Mouse (Mus musculus) olfactory bulb, adult 2 months (tissue): ENCODE data around the gene Tmem141. TPM values are rescaled to one million over a fixed set of nuclear protein-coding genes. Genes with fewer than 3 reads are reported as not detected.

ENCODE experiments used
- H3K27ac ChIP-seq: fragments of 200-500 bp; 2 replicates; pipeline ENCODE4 v1.5.1; 2012; ENCODE audit warnings: low read depth, low read length; ENCODE audit not compliant: insufficient read depth
- H3K4me1 ChIP-seq: fragments of 200-500 bp; 2 replicates; pipeline ENCODE4 v1.6.1; 2012; ENCODE audit warnings: low read length; ENCODE audit not compliant: control insufficient read depth, insufficient read depth
- H3K4me3 ChIP-seq: fragments of 200-500 bp; 2 replicates; pipeline ENCODE4 v1.5.1; 2012; ENCODE audit warnings: mild to moderate bottlenecking, low read depth, low read length, moderate library complexity; ENCODE audit not compliant: insufficient read depth
- CTCF ChIP-seq: fragments of 200-500 bp; IDR thresholded peaks from 2 replicates; pipeline ENCODE4 v1.5.1; 2012; ENCODE audit warnings: low read depth, mild to moderate bottlenecking, low read length, moderate library complexity; ENCODE audit not compliant: insufficient read depth
- POLR2A ChIP-seq: fragments of 200-500 bp; IDR thresholded peaks from 2 replicates; pipeline ENCODE4 v1.6.1; 2012; ENCODE audit warnings: mild to moderate bottlenecking, low read depth, low read length, moderate library complexity; ENCODE audit not compliant: insufficient read depth
- whole genome bisulfite sequencing: fragments of 180-500 bp; shearing (Covaris S2); methylation state at CpG from one replicate; pipeline ENCODE4 v1.1.7; 2018; 5-methylcytosine and 5-hydroxymethylcytosine counted together
- polyA plus RNA-seq: library from polyadenylated mRNA; stranded (reverse); fragments of >200 nt; gene quantifications from 2 replicates; pipeline ENCODE4 v1.2.4, GENCODE M21; 2012; ENCODE audit warnings: low replicate concordance; ENCODE audit not compliant: missing spikeins, insufficient read depth, insufficient read length

Tmem141 gene
- polyA plus RNA-seq, 1 experiment: not detected

DNA sequence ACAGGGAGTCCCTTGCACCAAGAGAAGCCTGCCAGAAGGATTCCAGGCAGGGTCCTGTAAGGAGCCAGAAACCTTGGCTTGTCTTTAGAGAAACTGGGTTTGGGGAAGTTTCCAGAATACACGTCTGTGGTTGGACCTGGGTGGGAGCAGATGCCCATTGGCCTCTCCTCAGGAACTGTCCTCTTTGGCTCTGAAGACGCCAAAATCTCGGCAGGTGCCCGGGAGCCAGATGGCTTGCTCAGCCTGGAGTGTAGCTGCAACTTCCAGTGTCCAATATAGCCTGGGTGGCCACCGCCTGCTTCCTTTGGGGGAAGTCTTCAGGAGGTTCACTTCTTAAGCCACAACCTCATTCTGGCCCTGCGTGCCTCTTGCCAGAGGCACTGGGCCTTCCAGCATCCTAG, 39.9 kb downstream of the Tmem141 start:
- Histone ChIP-seq H3K4me3 (no peak overlapping the region), H3K4me1 (peaks cover 59% of the 10 kb centered on the region), H3K27ac (peak overlapping the region; percentile 72)
- TF ChIP-seq CTCF (no peak), POLR2A (no peak)
- 17% methylated on average over 6 of the region's 6 CpGs for WGBS

GRCm38 (mm10) chr2:25581294-25581864, 40.4 kb downstream of the Tmem141 start, which contains the start of gene Ajm1:
Gene Ajm1, minus strand, starts transcription at chr2:25581757.
- WGBS: 2% methylated on average over 19 of the region's 19 CpGs
- Histone ChIP-seq H3K27ac (peak within 1 kb of the TSS; percentile 72), H3K4me3 (peak within 1 kb of the TSS; percentile 60), H3K4me1 (peaks cover 62% of the 10 kb centered on the region)
- 0 out of 2 replicates have a peak, but pooled peaks have one; percentile 11 for TF ChIP-seq CTCF
- no peak for TF ChIP-seq POLR2A

GRCm38 (mm10) chr2:25580621-25581101, 41.1 kb downstream of the Tmem141 start:
- WGBS: 12% methylated on average over 6 of the region's 6 CpGs
- no peak for TF ChIP-seq CTCF
- H3K4me1 ChIP-seq: peaks cover 68% of the 10 kb centered on the region
- H3K4me3 ChIP-seq: peak overlapping the region; percentile 60
- peak overlapping the region; percentile 69; the same call in 1 of the 2 replicates for H3K27ac ChIP-seq

DNA sequence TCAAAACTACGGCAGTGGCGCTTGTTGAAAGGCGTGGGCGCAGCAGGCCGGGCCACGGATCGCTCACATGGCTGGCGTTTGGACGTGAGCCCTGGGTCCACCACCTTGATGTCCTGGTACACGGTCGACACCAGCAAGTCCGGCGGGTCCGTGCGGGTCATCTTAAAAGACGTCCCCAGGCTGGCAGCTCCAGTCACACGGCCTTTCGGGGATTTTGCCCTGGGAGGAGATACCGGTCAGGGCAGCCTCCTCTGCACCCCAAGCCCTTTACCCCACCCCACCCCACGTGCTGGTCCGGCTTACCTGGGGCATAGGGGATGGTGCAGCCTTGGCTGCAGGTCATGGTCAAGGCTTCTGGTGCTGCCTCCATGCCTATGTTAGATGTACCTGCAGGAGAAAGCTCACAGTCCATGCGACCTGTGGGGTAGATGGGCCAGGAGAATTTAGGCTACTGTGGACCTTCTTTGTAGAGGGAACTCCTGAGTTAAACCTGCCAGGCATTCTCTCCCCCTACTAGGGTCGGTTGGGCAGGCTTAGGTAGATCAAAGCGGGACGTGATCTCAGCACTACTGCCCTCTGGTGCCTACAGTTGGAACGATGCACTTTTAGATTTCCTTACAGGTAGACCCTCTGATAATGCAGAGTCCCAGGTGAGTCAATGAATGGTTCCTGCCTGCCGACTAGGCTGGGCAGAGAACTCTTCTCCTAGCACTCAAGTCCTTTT, 41.9 kb downstream of the Tmem141 start:
- H3K4me3 ChIP-seq: no peak overlapping the region
- 24% methylated on average over 27 of the region's 27 CpGs for WGBS
- no peak overlapping the region for H3K27ac ChIP-seq
- no peak for TF ChIP-seq CTCF
- peaks cover 69% of the 10 kb centered on the region for H3K4me1 ChIP-seq

DNA sequence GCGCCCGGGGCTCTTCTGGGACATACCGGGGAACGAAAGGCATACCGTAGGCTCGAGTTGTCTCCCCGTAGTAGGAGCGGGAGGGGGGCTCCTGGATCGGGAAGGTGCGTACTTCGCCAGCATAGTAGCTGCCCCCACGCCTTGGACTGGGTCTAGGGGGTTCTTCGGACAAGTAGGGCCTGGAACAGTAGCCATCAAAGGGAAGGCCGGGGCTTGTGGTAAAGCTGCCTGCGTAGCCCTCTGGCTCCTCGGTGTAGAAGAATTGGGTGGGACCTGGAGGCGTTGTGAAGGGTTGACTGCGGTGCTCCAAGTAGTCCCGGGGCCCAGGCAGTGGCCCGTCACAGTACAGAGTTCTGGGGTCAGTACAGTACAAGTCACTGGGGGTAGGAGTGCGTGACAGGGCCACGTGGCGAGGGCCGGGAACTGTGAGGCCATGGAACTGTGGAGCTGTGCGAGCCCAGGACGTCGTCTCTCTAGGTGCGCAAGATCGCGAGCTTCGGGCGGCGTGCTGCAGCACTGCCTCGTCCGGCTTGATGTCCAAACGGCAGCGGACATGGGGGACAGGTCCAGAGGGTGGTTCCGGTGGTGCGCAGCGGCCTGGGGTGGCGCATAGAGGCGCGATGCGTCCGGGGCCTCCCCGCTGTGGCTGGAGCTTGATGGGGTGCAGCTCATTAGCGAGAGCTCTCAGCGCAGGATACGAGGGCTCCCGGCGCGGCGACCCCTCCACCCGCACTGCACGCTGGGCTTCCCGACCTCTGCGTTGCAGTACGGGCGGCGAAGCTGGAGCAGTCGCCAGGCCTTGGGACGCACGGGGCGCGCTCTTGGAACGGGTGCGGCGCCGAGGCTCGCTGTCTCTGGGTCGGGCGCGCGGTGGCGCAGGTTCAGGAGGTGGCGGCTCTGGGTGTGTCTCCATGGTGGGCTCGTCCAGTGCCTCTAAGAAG, 42.7 kb downstream of the Tmem141 start:
- 56% methylated on average over 77 of the region's 77 CpGs for WGBS
- Histone ChIP-seq H3K4me3 (no peak overlapping the region), H3K4me1 (peaks cover 66% of the 10 kb centered on the region), H3K27ac (no peak overlapping the region)
- TF ChIP-seq CTCF (no peak), POLR2A (no peak)

DNA sequence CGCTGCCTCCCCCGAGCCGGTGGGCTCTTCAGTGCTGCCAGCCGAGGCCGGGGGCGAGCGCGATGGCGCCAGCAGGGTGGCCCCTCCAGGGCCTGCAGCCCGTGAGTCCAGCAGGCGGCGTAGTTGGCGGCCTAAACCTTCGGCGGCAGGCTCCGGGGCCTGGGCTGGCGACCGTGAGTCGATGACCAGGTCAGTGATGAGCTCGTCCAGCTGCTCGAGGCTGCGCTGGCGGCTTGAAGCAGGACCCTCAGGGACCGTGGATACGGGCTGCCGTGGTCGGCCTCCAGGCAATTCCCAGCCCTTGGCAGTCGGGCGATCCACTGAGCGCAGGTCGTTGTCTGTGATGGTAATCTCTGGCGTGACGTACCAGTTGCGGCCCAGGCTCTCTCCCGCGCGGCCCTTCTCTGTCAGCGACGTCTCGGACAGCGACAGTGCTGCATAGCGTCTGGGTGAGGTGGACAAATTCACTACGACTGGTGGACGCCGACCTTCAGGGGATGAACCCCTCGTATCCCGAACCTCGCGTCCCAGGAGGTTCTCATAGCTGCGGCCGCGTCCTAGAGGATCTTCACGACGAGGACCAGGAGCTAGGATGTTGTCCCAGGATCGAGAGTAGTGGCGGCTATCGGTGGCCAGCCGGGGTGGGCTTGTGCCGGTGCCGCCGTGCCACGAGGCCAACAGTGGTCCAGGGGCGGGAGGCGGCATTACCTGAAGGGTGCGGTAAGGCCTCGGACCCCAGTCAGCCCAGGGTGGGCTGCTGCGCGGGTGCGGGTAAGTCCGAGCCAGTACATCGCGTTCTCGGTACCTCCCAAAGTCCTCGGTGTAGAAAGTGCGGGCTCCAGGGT, 43.6 kb downstream of the Tmem141 start:
- no peak for TF ChIP-seq POLR2A
- TF ChIP-seq CTCF: no peak
- Histone ChIP-seq H3K4me1 (peaks cover 64% of the 10 kb centered on the region), H3K4me3 (no peak overlapping the region), H3K27ac (no peak overlapping the region)
- 55% methylated on average over 75 of the region's 75 CpGs for WGBS

DNA sequence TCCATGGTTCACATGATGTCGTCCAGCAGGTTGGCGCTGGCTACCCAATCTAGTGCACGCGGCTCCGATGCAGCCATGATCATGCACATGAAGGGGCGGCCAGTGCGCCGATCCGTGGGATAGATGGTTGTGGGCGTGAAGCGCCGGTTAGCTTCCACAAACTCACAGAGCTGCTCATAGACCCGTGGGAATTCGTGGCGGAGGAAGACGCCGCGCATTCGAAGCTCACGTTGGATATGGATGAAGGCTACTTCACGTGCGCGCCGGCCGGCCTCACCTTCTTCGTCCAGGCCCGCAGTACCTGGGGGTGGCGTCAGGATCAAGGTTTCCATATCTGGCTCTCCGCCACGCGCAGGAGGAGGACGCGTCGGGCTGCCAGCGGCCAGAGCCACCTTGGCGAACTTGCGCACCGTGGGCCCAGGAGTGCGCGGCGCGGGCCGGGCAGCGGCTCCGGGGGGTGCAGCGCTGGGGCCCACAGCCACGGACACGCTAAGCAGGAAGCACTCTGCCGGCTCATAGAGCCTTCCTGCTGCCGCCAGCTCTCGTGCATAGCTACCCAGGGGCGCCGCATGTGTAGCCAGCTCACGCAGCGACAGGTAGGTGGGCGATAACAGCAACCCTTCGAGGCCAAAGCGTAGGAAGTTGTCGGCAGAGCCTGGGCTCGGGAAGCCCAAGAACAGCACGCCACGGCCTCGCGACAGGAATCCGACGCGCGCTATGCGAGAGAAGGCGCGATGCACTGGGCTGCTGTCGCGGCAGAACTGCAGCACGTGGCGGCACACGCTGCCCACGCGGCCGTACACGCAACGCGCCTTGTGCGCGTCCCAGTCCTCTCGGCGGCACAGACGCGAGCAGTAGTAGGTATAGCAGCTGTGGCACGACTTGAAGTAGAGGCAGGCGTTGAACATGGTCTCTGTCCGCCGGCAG, 44.6 kb downstream of the Tmem141 start:
- Histone ChIP-seq H3K4me1 (peaks cover 59% of the 10 kb centered on the region), H3K27ac (no peak overlapping the region), H3K4me3 (no peak overlapping the region)
- TF ChIP-seq CTCF (no peak), POLR2A (no peak)
- WGBS: 43% methylated on average over 92 of the region's 92 CpGs
